In genomic region chr1:179853421-179853820, GRCm38 (mm10) we compare ENCODE assay signal across 8 mouse cellular contexts. TPM values are rescaled to one million over a fixed set of nuclear protein-coding genes. Genes with fewer than 3 reads are reported as not detected.
DNase-seq lines count a peak whose midpoint lies in the region; ATAC-seq and TF ChIP-seq lines count a peak whose summit lies in the region.

No protein-coding gene starts in this region.

- peak; percentile 57 for TF ChIP-seq CTCF in cortical plate, adult 2 months (IDR thresholded peaks at IDR 0.05; ENCODE audit: extremely low read depth, insufficient read depth, low read length)

- 41% methylated on average over 4 of the region's 4 CpGs for WGBS in heart, embryonic 11.5 days (ENCODE audit: insufficient replicate concordance)

- no peak for DNase-seq in heart, postnatal 36 days
- DNase-seq in right cerebral cortex, postnatal 14 days = peak; percentile 38
- no peak for DNase-seq in right cerebral cortex, adult 18-20 months
- peak; percentile 52 for DNase-seq in lung, postnatal 36 days
- DNase-seq in layer of hippocampus, adult 8-10 months (ENCODE audit: low spot score in 2 of 2) = no peak
- no peak for DNase-seq in ovary, postnatal 14 days (ENCODE audit: low spot score)

- no peak overlapping the region for H3K9ac ChIP-seq in heart, embryonic 11.5 days (ENCODE audit: low read depth, low read length)

- H3K4me2 ChIP-seq in heart, embryonic 11.5 days = peak overlapping the region; percentile 25; the same call in 1 of the 2 replicates

- no peaks in the 10 kb centered on the region for H3K9me3 ChIP-seq in heart, embryonic 11.5 days (replicated peaks; ENCODE audit: control insufficient read depth, low read length)

- intact Hi-C loops in heart, postnatal 36 days (cut with DNase I) = no loop called here

- no peak overlapping the region for H3K27ac ChIP-seq in heart, embryonic 11.5 days (ENCODE audit: low read depth, low read length)
- peak overlapping the region; percentile 43; the same call in 1 of the 2 replicates for H3K27ac ChIP-seq in cortical plate, adult 2 months (ENCODE audit: insufficient read depth, low read length)

- TF ChIP-seq POLR2A in cortical plate, adult 2 months (IDR thresholded peaks at IDR 0.05; ENCODE audit: extremely low read depth, insufficient read depth, low read length) = no peak

- peaks cover 6% of the 10 kb centered on the region for H3K4me1 ChIP-seq in heart, embryonic 11.5 days (ENCODE audit: control insufficient read depth, insufficient read depth, low read length)
- no peaks in the 10 kb centered on the region for H3K4me1 ChIP-seq in cortical plate, adult 2 months (ENCODE audit: control insufficient read depth, insufficient read depth, low read length)

- no peaks in the 10 kb centered on the region for H3K36me3 ChIP-seq in heart, embryonic 11.5 days (ENCODE audit: control insufficient read depth, insufficient read depth, low read length)

- ATAC-seq in heart, embryonic 11.5 days (replicated peaks; ENCODE audit: insufficient number of reproducible peaks, low FRiP score, low TSS enrichment) = no peak

- H3K4me3 ChIP-seq in heart, embryonic 11.5 days (ENCODE audit: low read depth, low read length) = no peak overlapping the region
- H3K4me3 ChIP-seq in cortical plate, adult 2 months (ENCODE audit: insufficient read depth, low read length) = no peak overlapping the region

- H3K27me3 ChIP-seq in heart, embryonic 11.5 days (ENCODE audit: control insufficient read depth, insufficient read depth, low read length) = no peaks in the 10 kb centered on the region

RNA-seq across cellular contexts. Expression of gene Ahctf1, which starts 49.9 kb away (rescaled TPM):
- polyA plus RNA-seq in heart, embryonic 11.5 days (2014; fragmentation: Nextera tagmentation; extraction: Ambion mirVana) = 24.2 and 27.0 TPM in 2 replicates
- total RNA-seq in heart, postnatal 36 days (2021) = 10 to 100 TPM; 19.4 to 21.8 TPM
- polyA plus RNA-seq in cortical plate, adult 2 months (2012; rRNA removed) = 26.2 and 27.1 TPM in 2 replicates
- total RNA-seq in layer of hippocampus, adult 8-10 months (2022) = 10 to 100 TPM; 31.7 to 48.1 (median 39.2) TPM

RNA-seq across cellular contexts. Expression of gene Gm10518, which starts 50.2 kb away (rescaled TPM):
- 0.21 and 0.37 TPM in 2 replicates for polyA plus RNA-seq in heart, embryonic 11.5 days (2014; fragmentation: Nextera tagmentation; extraction: Ambion mirVana)
- not detected for total RNA-seq in heart, postnatal 36 days (2021)
- not detected in 2 replicates for polyA plus RNA-seq in cortical plate, adult 2 months (2012; rRNA removed)
- total RNA-seq in layer of hippocampus, adult 8-10 months (2022) = under 1 TPM in 1 of 4 experiments, not detected in 3; 0.25 TPM

Comparison
In these comparisons a context has a peak if more than half of its experiments do, and no peak if none do; other contexts are left out.
1. DNase-seq: peak in right cerebral cortex, postnatal 14 days (single experiment) and lung, postnatal 36 days (single experiment); none in heart, postnatal 36 days (0 of 2), right cerebral cortex, adult 18-20 months (single experiment), layer of hippocampus, adult 8-10 months (0 of 2) and ovary, postnatal 14 days (single experiment).